Mouse (Mus musculus) G1E (cell line): ENCODE data around the gene Clstn3.

ENCODE experiments used
- CTCF ChIP-seq: IDR thresholded peaks from 2 replicates; pipeline ENCODE4 v1.5.1; 2012; ENCODE audit warnings: low read depth, low read length, inconsistent platforms, mixed read lengths
- GATA1 ChIP-seq: IDR thresholded peaks from 2 replicates; pipeline ENCODE4 v1.6.1; 2012; ENCODE audit warnings: borderline replicate concordance, low read length, inconsistent platforms, mixed read lengths
- POLR2AphosphoS5 ChIP-seq: IDR thresholded peaks from 2 replicates; pipeline ENCODE4 v1.6.1; 2012; ENCODE audit warnings: low read depth, low read length, inconsistent platforms; ENCODE audit not compliant: insufficient replicate concordance
- TAL1 ChIP-seq: conservative IDR thresholded peaks from 2 replicates; pipeline ENCODE4 v1.6.1; 2012; ENCODE audit warnings: low read depth, low read length, inconsistent platforms, mixed read lengths

GRCm38 (mm10) chr6:124488952-124489351, 24.4 kb upstream of the Clstn3 start:
- TF ChIP-seq CTCF (no peak), TAL1 (no peak), GATA1 (no peak), POLR2AphosphoS5 (no peak)
